In the genomic region with DNA sequence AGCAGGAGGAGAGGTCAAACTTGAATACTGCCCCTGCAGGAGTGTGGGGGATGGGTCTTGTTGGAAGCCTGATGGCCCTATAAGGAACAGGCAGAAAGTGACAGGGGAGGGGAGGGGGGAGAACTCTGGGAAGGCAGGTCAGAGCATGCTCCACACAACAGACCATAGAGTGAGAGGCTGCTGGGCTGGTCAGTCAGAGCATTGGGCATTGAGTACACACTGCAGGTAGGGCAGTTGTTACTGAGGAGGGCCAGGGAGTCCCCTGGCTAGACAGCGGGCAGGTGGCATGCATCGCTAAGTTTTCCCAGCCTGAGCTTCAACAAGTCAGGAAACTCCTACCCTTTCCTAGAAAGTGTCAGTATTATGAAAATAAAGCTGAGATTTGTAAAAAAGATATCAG, we compare ENCODE assay signal across 26 mouse cellular contexts.
"Had no signal": no experiment of that assay in that cellular context is flagged by ENCODE, and none has a peak within 500 bp of the region (broad histone marks: within the 10 kb centered on the region; RNA-seq: fewer than 3 reads in every experiment).

No protein-coding gene starts in this region.

- H3K36me3 ChIP-seq: heart, embryonic 13.5 days; heart, embryonic 15.5 days; hindbrain, embryonic 13.5 days; hindbrain, embryonic 15.5 days; intestine, embryonic 15.5 days; limb, embryonic 12.5 days; liver, embryonic 13.5 days; liver, embryonic 15.5 days had no signal

- H3K4me1 ChIP-seq: intestine, embryonic 15.5 days; liver, embryonic 13.5 days; liver, embryonic 15.5 days had no signal

- H3K4me2 ChIP-seq: heart, embryonic 11.5 days; heart, embryonic 13.5 days; heart, embryonic 15.5 days; hindbrain, embryonic 13.5 days; hindbrain, embryonic 15.5 days; intestine, embryonic 15.5 days; limb, embryonic 12.5 days; liver, embryonic 11.5 days; liver, embryonic 13.5 days; liver, embryonic 15.5 days had no signal

- H3K9ac ChIP-seq: heart, embryonic 13.5 days; heart, embryonic 15.5 days; hindbrain, embryonic 13.5 days; hindbrain, embryonic 15.5 days; intestine, embryonic 15.5 days; limb, embryonic 12.5 days; liver, embryonic 13.5 days; liver, embryonic 15.5 days; liver, postnatal 0 days had no signal

- DNase-seq: gastrocnemius, postnatal 14 days; gastrocnemius, postnatal 36 days; heart, adult 11 months; heart, adult 2 months; heart, postnatal 14 days; heart, postnatal 36 days; kidney, adult 18-20 months; kidney, adult 9 months; kidney, postnatal 14 days; kidney, postnatal 36 days; layer of hippocampus, adult 9-11 months; layer of hippocampus, postnatal 36 days; left cerebral cortex, postnatal 4 days; liver; liver, embryonic 13.5 days; liver, postnatal 0 days had no signal

- H3K27ac ChIP-seq: heart, adult 2 months; heart, embryonic 13.5 days; heart, embryonic 15.5 days; hindbrain, embryonic 13.5 days; hindbrain, embryonic 15.5 days; hindbrain, postnatal 0 days; intestine, embryonic 15.5 days; limb, embryonic 12.5 days; liver, embryonic 13.5 days; liver, embryonic 15.5 days had no signal

- H3K27me3 ChIP-seq: heart, embryonic 13.5 days; heart, embryonic 15.5 days; hindbrain, embryonic 15.5 days; intestine, embryonic 15.5 days; limb, embryonic 12.5 days; liver, embryonic 13.5 days; liver, embryonic 15.5 days had no signal

- H3K9me3 ChIP-seq: heart, embryonic 13.5 days; heart, embryonic 15.5 days; hindbrain, embryonic 13.5 days; hindbrain, embryonic 15.5 days; intestine, embryonic 15.5 days; limb, embryonic 12.5 days; liver, embryonic 13.5 days; liver, embryonic 15.5 days had no signal

- ATAC-seq: hindbrain, postnatal 0 days; intestine, embryonic 15.5 days; liver, postnatal 0 days had no signal

- H3K4me3 ChIP-seq: heart, adult 2 months; heart, embryonic 13.5 days; heart, embryonic 15.5 days; hindbrain, embryonic 13.5 days; hindbrain, embryonic 15.5 days; intestine, embryonic 15.5 days; limb, embryonic 12.5 days; liver, embryonic 13.5 days; liver, embryonic 15.5 days had no signal
